Mouse (Mus musculus) hindbrain, embryonic 11.5 days (tissue): ENCODE measurements around the gene Pars2. TPM values are rescaled to one million over a fixed set of nuclear protein-coding genes. Genes with fewer than 3 reads are reported as not detected.

Experiments used
- ATAC-seq: fragments of 200-750 bp; cut with Nextera tagmentation; 2 replicates; pipeline ENCODE4 v1.8.0; 2017; ENCODE audit warnings: mild to moderate bottlenecking, moderate TSS enrichment, moderate library complexity; ENCODE audit not compliant: low FRiP score
- DNase-seq: peaks from one replicate; pipeline ENCODE4 v3.0.0-alpha.2; 2015; ENCODE audit warnings: low spot score
- H3K27ac ChIP-seq: fragments of 300-500 bp; sonication (generic); 2 replicates; pipeline ENCODE4 v1.5.1; 2014; ENCODE audit warnings: mild to moderate bottlenecking, low read depth, low read length
- H3K27me3 ChIP-seq: fragments of 300-500 bp; sonication (generic); 2 replicates; pipeline ENCODE4 v1.6.1; 2014; ENCODE audit warnings: mild to moderate bottlenecking, low read length, moderate library complexity, mixed read lengths; ENCODE audit not compliant: control insufficient read depth, insufficient read depth
- H3K36me3 ChIP-seq: fragments of 300-500 bp; sonication (generic); 2 replicates; pipeline ENCODE4 v1.6.1; 2014; ENCODE audit warnings: mild to moderate bottlenecking, low read length, moderate library complexity, mixed read lengths; ENCODE audit not compliant: control insufficient read depth, insufficient read depth
- H3K4me1 ChIP-seq: fragments of 300-500 bp; sonication (generic); replicated peaks from 2 replicates; pipeline ENCODE4 v1.6.1; 2014; ENCODE audit warnings: low read length, mixed read lengths; ENCODE audit not compliant: control insufficient read depth, insufficient read depth
- H3K4me2 ChIP-seq: fragments of 300-500 bp; sonication (generic); replicated peaks from 2 replicates; pipeline ENCODE4 v1.6.1; 2014; ENCODE audit warnings: mild to moderate bottlenecking, low read depth, low read length
- H3K4me3 ChIP-seq: fragments of 300-500 bp; sonication (generic); 2 replicates; pipeline ENCODE4 v1.5.1; 2014; ENCODE audit warnings: low read depth, low read length
- H3K9ac ChIP-seq: fragments of 300-500 bp; sonication (generic); 2 replicates; pipeline ENCODE4 v1.6.1; 2014; ENCODE audit warnings: low read depth, low read length
- H3K9me3 ChIP-seq: fragments of 300-500 bp; sonication (generic); 2 replicates; pipeline ENCODE4 v1.6.1; 2016; ENCODE audit warnings: low read length; ENCODE audit not compliant: control insufficient read depth
- WGBS: fragments of 180-500 bp; shearing (Covaris S2); extraction: QIAGEN DNeasy Blood & Tissue Kit; methylation state at CpG from one replicate; pipeline ENCODE4 v1.1.7; 2014; 5-methylcytosine and 5-hydroxymethylcytosine counted together
- polyA plus RNA-seq: library from polyadenylated mRNA; unstranded; fragments of >200 nt; fragmentation: Nextera tagmentation; extraction: Ambion mirVana; gene quantifications from 2 replicates; pipeline ENCODE4 v1.2.1, GENCODE M21; 2014

Gene Pars2
- polyA plus RNA-seq = 9.6 and 10.3 TPM in 2 replicates

GRCm38 (mm10) chr4:106650833-106651527 lies at the start of gene Pars2:
Pars2 (plus strand) TSS chr4:106651069.
- Histone ChIP-seq H3K36me3 (0 out of 2 replicates have a peak, but pooled peaks cover 3% of the 10 kb centered on the region), H3K27ac (0 out of 2 replicates have a peak within 1 kb of the TSS, but pooled peaks have one; percentile 3), H3K9me3 (no peaks in the 10 kb centered on the region), H3K4me3 (peak within 1 kb of the TSS; percentile 53), H3K9ac (peak within 1 kb of the TSS; percentile 62), H3K4me1 (peaks cover 4% of the 10 kb centered on the region; the same call in 1 of the 2 replicates), H3K4me2 (peak within 1 kb of the TSS; percentile 86), H3K27me3 (no peaks in the 10 kb centered on the region)
- WGBS = 4% methylated on average over 40 of the region's 40 CpGs
- ATAC-seq = peak; percentile 94
- peak; percentile 98 for DNase-seq

GRCm38 (mm10) chr4:106606639-106607554 lies 44.0 kb upstream of the Pars2 start:
- peak; percentile 52 for DNase-seq
- no peaks in the 10 kb centered on the region for H3K4me1 ChIP-seq
- H3K4me2 ChIP-seq = peak overlapping the region; percentile 14; the same call in 1 of the 2 replicates
- H3K9me3 ChIP-seq = no peaks in the 10 kb centered on the region
- no peaks in the 10 kb centered on the region for H3K27me3 ChIP-seq
- no peaks in the 10 kb centered on the region for H3K36me3 ChIP-seq
- no peak overlapping the region for H3K27ac ChIP-seq
- 45% methylated on average over 18 of the region's 18 CpGs for WGBS
- peak; percentile 86 for ATAC-seq
- H3K4me3 ChIP-seq = no peak overlapping the region
- no peak overlapping the region; the same call in 1 of the 2 replicates for H3K9ac ChIP-seq

- no peak for ATAC-seq
- no peak overlapping the region for H3K4me2 ChIP-seq
- no peaks in the 10 kb centered on the region for H3K4me1 ChIP-seq
- H3K9ac ChIP-seq = no peak overlapping the region
- H3K4me3 ChIP-seq = no peak overlapping the region
- no peaks in the 10 kb centered on the region for H3K27me3 ChIP-seq
- no peaks in the 10 kb centered on the region for H3K36me3 ChIP-seq
- no peaks in the 10 kb centered on the region for H3K9me3 ChIP-seq
- no peak overlapping the region for H3K27ac ChIP-seq
- 91% methylated on average over 1 of the region's 1 CpGs for WGBS
- DNase-seq = no peak
These were observed 43.0 kb upstream of the Pars2 start for GRCm38 (mm10) chr4:106607905-106608304.

GRCm38 (mm10) chr4:106613105-106613504 lies 37.8 kb upstream of the Pars2 start:
- Histone ChIP-seq H3K4me2 (no peak overlapping the region), H3K4me3 (no peak overlapping the region), H3K4me1 (peaks cover 2% of the 10 kb centered on the region; the same call in 1 of the 2 replicates), H3K36me3 (no peaks in the 10 kb centered on the region), H3K27me3 (0 out of 2 replicates have a peak, but pooled peaks cover 2% of the 10 kb centered on the region), H3K9me3 (no peaks in the 10 kb centered on the region), H3K9ac (no peak overlapping the region), H3K27ac (no peak overlapping the region)
- ATAC-seq (no peak), DNase-seq (no peak)
- whole genome bisulfite sequencing = 74% methylated on average over 8 of the region's 8 CpGs

- Histone ChIP-seq H3K27me3 (0 out of 2 replicates have a peak, but pooled peaks cover 2% of the 10 kb centered on the region), H3K9me3 (no peaks in the 10 kb centered on the region), H3K36me3 (no peaks in the 10 kb centered on the region), H3K4me1 (peaks cover 2% of the 10 kb centered on the region; the same call in 1 of the 2 replicates), H3K9ac (no peak overlapping the region), H3K4me3 (no peak overlapping the region), H3K27ac (no peak overlapping the region), H3K4me2 (no peak overlapping the region)
- 74% methylated on average over 3 of the region's 3 CpGs for WGBS
- no peak for ATAC-seq
- no peak for DNase-seq
These were observed 37.3 kb upstream of the Pars2 start for GRCm38 (mm10) chr4:106613560-106613959.

DNA sequence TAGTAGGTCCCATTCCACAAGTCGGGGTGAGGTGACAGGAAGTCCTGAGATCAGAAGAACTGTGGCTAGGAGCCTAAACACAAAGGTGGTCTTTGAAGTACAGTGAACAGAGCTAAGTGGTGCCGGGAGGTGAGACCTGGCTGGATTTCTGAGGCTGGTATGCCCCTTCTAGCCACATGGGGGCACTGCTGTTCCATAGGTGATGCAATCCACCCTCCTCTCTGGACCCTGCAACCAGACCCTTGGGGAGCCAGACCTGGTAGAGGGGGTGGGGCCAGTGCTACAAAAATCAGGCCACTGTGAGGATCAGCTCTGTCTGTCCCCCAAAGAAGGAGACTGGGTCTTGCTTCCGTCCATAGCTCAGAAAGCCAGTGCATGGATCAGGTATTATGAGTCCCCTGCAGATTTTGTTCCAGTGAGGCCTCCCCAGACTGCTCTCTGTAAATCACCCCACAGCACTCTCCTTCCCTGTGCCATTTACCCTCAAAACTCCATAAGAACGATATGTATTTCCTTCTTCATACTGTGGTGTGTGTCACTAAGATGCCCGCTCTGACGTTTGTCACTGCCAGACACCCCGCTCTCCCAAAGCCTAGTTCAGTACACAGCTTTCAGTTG lies 36.6 kb upstream of the Pars2 start:
- Histone ChIP-seq H3K4me3 (no peak overlapping the region), H3K27ac (no peak overlapping the region), H3K27me3 (0 out of 2 replicates have a peak, but pooled peaks cover 2% of the 10 kb centered on the region), H3K4me2 (no peak overlapping the region), H3K9ac (no peak overlapping the region), H3K4me1 (peaks cover 2% of the 10 kb centered on the region; the same call in 1 of the 2 replicates), H3K36me3 (no peaks in the 10 kb centered on the region), H3K9me3 (no peaks in the 10 kb centered on the region)
- ATAC-seq (peak; percentile 60; the same call in 1 of the 2 replicates), DNase-seq (peak; percentile 86)
- WGBS = 46% methylated on average over 7 of the region's 7 CpGs

DNA sequence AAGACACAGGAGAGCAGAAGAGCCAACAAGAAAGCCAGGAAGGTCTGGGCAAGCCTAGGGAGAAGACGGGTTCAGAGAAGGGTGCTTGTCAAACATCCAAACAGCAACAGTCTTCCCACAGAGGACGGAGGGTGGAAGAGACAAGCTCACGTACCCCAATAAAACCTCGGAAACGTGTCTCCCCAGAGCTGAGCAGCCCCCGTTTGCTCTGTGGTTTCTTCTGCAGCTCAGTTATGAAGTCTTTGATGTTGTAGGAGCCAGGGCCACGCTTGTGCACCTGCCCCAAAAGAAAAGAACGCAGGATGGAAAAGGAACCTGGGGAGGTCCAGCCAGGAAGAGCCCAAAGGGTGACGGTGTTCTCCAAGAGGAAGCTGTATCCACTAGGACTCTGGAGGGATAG lies 36.0 kb upstream of the Pars2 start:
- Histone ChIP-seq H3K4me3 (no peak overlapping the region), H3K4me1 (peaks cover 2% of the 10 kb centered on the region; the same call in 1 of the 2 replicates), H3K9me3 (no peaks in the 10 kb centered on the region), H3K4me2 (no peak overlapping the region), H3K36me3 (no peaks in the 10 kb centered on the region), H3K27ac (no peak overlapping the region), H3K9ac (no peak overlapping the region), H3K27me3 (0 out of 2 replicates have a peak, but pooled peaks cover 2% of the 10 kb centered on the region)
- 85% methylated on average over 9 of the region's 9 CpGs for WGBS
- DNase-seq = no peak
- no peak for ATAC-seq

DNA sequence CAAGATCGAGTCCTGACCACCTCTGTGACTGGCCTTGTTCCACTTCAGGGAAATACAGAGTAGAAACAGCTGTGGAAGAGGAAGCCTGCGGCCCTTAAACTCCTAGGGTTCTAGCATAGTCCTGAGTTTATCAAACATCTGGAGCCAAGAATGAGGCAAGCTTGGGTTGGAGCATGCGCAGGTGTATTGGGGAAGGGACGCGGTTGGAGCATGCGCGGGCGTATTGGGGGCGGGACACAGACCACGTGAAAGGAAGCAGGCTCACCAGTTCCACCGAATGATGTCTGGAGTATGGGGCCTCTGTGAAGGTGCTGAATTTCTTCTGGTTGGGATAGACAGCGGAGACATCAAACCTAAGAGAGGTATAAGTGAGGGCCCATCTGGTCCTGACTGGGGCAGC lies 35.2 kb upstream of the Pars2 start:
- DNase-seq = no peak
- Histone ChIP-seq H3K9me3 (no peaks in the 10 kb centered on the region), H3K4me1 (peaks cover 2% of the 10 kb centered on the region; the same call in 1 of the 2 replicates), H3K4me3 (no peak overlapping the region), H3K27me3 (0 out of 2 replicates have a peak, but pooled peaks cover 2% of the 10 kb centered on the region), H3K9ac (no peak overlapping the region), H3K36me3 (no peaks in the 10 kb centered on the region), H3K4me2 (no peak overlapping the region), H3K27ac (no peak overlapping the region)
- WGBS = 77% methylated on average over 12 of the region's 12 CpGs
- ATAC-seq = no peak
